Mouse (Mus musculus): ENCODE results near the gene Rora. TPM values are rescaled to one million over a fixed set of nuclear protein-coding genes. Genes with fewer than 3 reads are reported as not detected.

Gene Rora
- polyA plus RNA-seq, 1 experiment, result 4.7 TPM

DNA sequence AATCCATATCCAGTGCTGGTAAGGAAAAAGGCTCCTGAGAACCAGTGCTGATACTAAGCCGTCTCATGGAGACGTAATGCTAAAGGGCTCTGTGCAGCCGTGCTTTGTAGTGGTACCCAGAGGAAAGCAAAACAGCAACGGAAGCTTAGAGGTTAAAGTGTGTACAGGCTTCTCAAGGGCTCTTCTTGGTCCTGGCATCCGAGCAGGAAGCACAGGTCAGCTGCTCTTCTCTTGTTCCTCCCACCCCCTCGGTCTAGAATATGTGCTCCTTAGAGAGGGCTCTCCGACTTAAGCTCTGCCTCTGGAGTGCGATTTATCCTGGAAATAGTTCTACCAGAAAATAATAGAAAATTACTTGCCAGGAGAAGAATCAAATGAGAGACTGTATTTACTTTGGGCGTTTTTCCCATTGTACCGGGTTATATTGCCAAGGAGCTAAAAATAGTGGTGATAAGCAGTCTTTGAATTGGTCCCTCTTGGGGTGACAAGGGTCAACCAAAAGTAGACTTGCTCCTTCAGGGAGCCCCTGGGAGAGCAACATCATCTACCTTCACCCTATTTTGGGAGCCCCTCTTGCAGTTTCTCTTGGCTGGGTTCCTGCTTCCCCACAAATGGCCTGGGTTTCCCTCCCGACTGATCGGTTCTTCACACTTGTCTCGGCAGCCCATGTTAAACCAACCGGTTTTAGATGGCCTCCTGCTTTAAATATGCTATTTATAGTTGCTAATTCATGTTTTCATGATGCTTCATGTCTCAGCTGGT lies 57.5 kb downstream of the Rora start:
- DNase-seq, result no peak

DNA sequence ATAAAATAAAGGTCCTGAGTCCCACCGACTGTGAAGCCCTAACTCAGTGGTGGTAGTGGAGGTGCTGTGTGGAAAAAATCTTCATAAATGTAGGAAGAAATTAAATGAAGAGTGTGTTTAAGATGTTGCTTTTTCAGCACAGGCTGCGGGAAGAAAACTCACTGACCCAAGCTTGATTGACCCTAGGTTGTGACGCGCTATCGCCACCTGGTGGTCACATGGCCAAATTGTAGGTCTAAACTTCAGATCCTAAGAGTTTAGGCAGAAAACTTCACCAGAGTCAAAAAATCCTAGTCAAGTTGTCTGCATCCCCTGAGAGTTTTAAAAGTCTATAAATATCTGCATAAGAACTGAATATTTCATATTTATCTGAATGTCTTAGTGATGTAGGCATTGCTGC lies 63.4 kb downstream of the Rora start:
- H3K36me3 ChIP-seq (ENCODE audit: control insufficient read depth, insufficient read depth, low read length), result no peaks in the 10 kb centered on the region
- no peaks in the 10 kb centered on the region for H3K27me3 ChIP-seq (ENCODE audit: control insufficient read depth, insufficient read depth, low read length)
- peak; percentile 4 for DNase-seq
- WGBS, result 30% methylated on average over 5 of the region's 5 CpGs
- TF ChIP-seq CTCF (IDR thresholded peaks at IDR 0.05; ENCODE audit: borderline replicate concordance, control insufficient read depth, extremely low read depth, insufficient read depth, low read length, poor library complexity) (no peak), POLR2A (IDR thresholded peaks at IDR 0.05; ENCODE audit: control insufficient read depth, extremely low read depth, insufficient read depth, low read length, poor library complexity) (no peak)
- H3K4me1 ChIP-seq (replicated peaks; ENCODE audit: control insufficient read depth, insufficient read depth, low read length), result no peaks in the 10 kb centered on the region
- no peak overlapping the region for H3K4me3 ChIP-seq (ENCODE audit: control insufficient read depth, insufficient read depth, low read length)
- H3K27ac ChIP-seq (ENCODE audit: control insufficient read depth, insufficient read depth, low read length), result no peak overlapping the region

More for the DNA sequence above, 57.5 kb downstream of the Rora start:
- 78% methylated on average over 14 of the region's 14 CpGs for WGBS
- Histone ChIP-seq H3K4me1 (replicated peaks; ENCODE audit: control insufficient read depth, insufficient read depth, low read length) (no peaks in the 10 kb centered on the region), H3K36me3 (ENCODE audit: control insufficient read depth, insufficient read depth, low read length) (no peaks in the 10 kb centered on the region), H3K4me3 (ENCODE audit: control insufficient read depth, insufficient read depth, low read length) (no peak overlapping the region), H3K27me3 (ENCODE audit: control insufficient read depth, insufficient read depth, low read length) (no peaks in the 10 kb centered on the region), H3K27ac (ENCODE audit: control insufficient read depth, insufficient read depth, low read length) (no peak overlapping the region)
- TF ChIP-seq CTCF (IDR thresholded peaks at IDR 0.05; ENCODE audit: borderline replicate concordance, control insufficient read depth, extremely low read depth, insufficient read depth, low read length, poor library complexity) (no peak), POLR2A (IDR thresholded peaks at IDR 0.05; ENCODE audit: control insufficient read depth, extremely low read depth, insufficient read depth, low read length, poor library complexity) (no peak)

DNA sequence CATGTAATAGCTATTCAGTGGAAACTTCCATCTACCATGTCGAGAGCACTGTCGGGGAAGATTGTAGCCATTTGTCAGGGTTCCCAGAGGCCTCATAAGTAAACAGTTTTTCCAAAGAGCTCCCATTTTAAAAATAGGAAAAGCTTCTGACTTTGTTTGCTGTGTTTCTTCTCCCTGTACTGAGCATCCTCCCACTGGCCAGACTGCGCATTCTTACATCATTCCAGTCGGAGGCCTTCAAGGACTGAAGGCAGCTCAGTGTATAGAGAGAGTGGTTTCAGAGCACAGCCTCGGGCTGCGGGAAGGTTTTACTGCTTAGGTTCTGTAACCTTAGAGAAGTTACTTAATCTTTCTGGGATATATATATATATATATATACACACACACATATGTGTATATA lies 64.8 kb downstream of the Rora start:
- Histone ChIP-seq H3K36me3 (ENCODE audit: control insufficient read depth, insufficient read depth, low read length) (no peaks in the 10 kb centered on the region), H3K27me3 (ENCODE audit: control insufficient read depth, insufficient read depth, low read length) (no peaks in the 10 kb centered on the region), H3K4me3 (ENCODE audit: control insufficient read depth, insufficient read depth, low read length) (no peak overlapping the region), H3K4me1 (replicated peaks; ENCODE audit: control insufficient read depth, insufficient read depth, low read length) (no peaks in the 10 kb centered on the region), H3K27ac (ENCODE audit: control insufficient read depth, insufficient read depth, low read length) (no peak overlapping the region)
- DNase-seq, result no peak
- 95% methylated on average over 6 of the region's 6 CpGs for WGBS
- TF ChIP-seq CTCF (IDR thresholded peaks at IDR 0.05; ENCODE audit: borderline replicate concordance, control insufficient read depth, extremely low read depth, insufficient read depth, low read length, poor library complexity) (no peak), POLR2A (IDR thresholded peaks at IDR 0.05; ENCODE audit: control insufficient read depth, extremely low read depth, insufficient read depth, low read length, poor library complexity) (no peak)

DNA sequence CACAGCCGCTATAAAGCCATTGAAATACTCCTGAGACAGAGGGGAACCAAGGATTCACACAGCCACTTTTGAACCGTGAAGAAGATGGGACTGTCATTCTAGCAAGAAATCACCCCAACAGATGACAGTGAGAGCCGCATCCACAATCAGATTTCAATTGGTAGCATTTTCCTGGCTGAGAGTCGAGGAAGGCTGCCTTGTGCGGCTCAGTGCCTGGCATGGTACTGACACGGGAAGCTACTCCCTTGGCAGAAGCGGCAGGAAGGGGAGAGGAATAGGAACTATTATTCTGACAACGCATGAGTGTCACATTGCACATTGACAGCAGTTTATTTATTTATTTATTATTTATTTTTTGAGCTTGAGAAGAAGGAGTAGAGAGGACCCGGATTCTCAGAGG lies 65.7 kb downstream of the Rora start:
- no peak for DNase-seq
- WGBS, result 90% methylated on average over 9 of the region's 9 CpGs
- TF ChIP-seq CTCF (IDR thresholded peaks at IDR 0.05; ENCODE audit: borderline replicate concordance, control insufficient read depth, extremely low read depth, insufficient read depth, low read length, poor library complexity) (no peak), POLR2A (IDR thresholded peaks at IDR 0.05; ENCODE audit: control insufficient read depth, extremely low read depth, insufficient read depth, low read length, poor library complexity) (no peak)
- Histone ChIP-seq H3K27me3 (ENCODE audit: control insufficient read depth, insufficient read depth, low read length) (no peaks in the 10 kb centered on the region), H3K27ac (ENCODE audit: control insufficient read depth, insufficient read depth, low read length) (no peak overlapping the region), H3K4me1 (replicated peaks; ENCODE audit: control insufficient read depth, insufficient read depth, low read length) (no peaks in the 10 kb centered on the region), H3K36me3 (ENCODE audit: control insufficient read depth, insufficient read depth, low read length) (no peaks in the 10 kb centered on the region), H3K4me3 (ENCODE audit: control insufficient read depth, insufficient read depth, low read length) (no peak overlapping the region)

DNA sequence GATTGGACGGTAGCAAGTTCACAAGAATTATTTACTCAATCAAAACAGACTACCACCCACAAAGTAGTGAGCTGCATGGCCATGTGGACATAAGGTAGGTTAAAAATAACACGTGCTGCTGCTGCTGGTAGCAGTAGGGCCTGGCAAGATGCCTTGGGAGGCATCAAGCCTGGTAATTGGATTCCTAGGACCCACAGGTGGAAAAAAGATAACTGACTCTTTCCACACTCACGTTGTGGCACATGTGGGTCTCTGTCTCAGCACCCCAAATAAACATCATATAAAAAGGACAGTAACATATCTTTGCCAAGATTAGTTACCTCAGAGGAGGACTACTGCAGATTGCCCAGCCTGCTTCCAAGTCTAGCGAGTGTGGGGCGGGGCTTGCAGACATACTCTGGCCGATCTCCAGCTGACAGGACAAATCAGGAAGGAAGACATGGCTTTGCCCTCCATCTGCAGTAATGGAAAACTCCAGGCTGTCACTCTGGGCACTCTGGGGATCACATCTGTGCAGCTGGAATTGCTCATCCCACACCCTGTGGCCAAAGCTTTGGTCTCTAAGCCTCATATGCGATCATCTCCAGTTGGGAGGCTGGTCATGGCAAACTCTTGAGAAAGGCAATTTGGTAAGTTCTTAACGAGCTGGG lies 71.2 kb downstream of the Rora start:
- Histone ChIP-seq H3K27ac (ENCODE audit: control insufficient read depth, insufficient read depth, low read length) (no peak overlapping the region), H3K4me3 (ENCODE audit: control insufficient read depth, insufficient read depth, low read length) (no peak overlapping the region), H3K36me3 (ENCODE audit: control insufficient read depth, insufficient read depth, low read length) (no peaks in the 10 kb centered on the region), H3K27me3 (ENCODE audit: control insufficient read depth, insufficient read depth, low read length) (no peaks in the 10 kb centered on the region), H3K4me1 (replicated peaks; ENCODE audit: control insufficient read depth, insufficient read depth, low read length) (no peaks in the 10 kb centered on the region)
- WGBS, result 86% methylated on average over 8 of the region's 8 CpGs
- no peak for DNase-seq
- no peak for TF ChIP-seq CTCF (IDR thresholded peaks at IDR 0.05; ENCODE audit: borderline replicate concordance, control insufficient read depth, extremely low read depth, insufficient read depth, low read length, poor library complexity)
- no peak for TF ChIP-seq POLR2A (IDR thresholded peaks at IDR 0.05; ENCODE audit: control insufficient read depth, extremely low read depth, insufficient read depth, low read length, poor library complexity)

DNA sequence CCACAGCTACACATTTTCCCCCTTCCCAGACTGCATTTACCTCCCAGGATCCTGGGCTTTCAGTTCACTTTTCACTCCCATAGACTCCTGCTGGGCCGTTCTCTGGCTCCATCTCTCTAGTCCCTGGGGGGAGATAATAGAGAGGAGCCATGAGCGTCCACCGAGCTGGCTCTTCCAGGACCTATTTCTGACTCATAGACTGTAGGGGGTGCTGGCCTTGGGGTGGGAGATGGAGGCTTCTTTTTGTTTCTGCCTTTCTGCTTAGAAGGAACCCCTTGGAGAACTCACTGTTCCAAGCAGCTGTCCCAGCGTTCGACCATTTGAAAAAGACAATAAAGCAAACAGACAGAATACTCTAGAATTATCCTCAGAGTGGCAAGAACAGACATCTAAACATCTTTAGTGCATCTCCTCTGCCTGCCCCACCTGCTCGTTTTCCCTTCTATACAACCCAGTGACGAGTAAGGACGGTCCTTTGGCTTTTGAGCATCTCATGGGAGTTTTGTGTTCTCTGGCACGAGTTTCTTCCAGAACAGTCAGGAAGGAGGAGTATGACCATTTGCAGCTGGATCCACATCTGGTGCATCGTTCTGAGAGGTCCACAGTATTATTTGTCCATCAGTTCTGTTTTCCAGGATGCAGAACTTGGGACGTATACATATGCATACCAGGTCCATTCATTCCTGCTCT lies 73.7 kb downstream of the Rora start:
- no peaks in the 10 kb centered on the region for H3K36me3 ChIP-seq (ENCODE audit: control insufficient read depth, insufficient read depth, low read length)
- H3K27ac ChIP-seq (ENCODE audit: control insufficient read depth, insufficient read depth, low read length), result no peak overlapping the region
- no peaks in the 10 kb centered on the region for H3K27me3 ChIP-seq (ENCODE audit: control insufficient read depth, insufficient read depth, low read length)
- no peaks in the 10 kb centered on the region for H3K4me1 ChIP-seq (replicated peaks; ENCODE audit: control insufficient read depth, insufficient read depth, low read length)
- TF ChIP-seq POLR2A (IDR thresholded peaks at IDR 0.05; ENCODE audit: control insufficient read depth, extremely low read depth, insufficient read depth, low read length, poor library complexity) (no peak), CTCF (IDR thresholded peaks at IDR 0.05; ENCODE audit: borderline replicate concordance, control insufficient read depth, extremely low read depth, insufficient read depth, low read length, poor library complexity) (no peak)
- DNase-seq, result no peak
- no peak overlapping the region for H3K4me3 ChIP-seq (ENCODE audit: control insufficient read depth, insufficient read depth, low read length)
- 90% methylated on average over 11 of the region's 11 CpGs for WGBS

All from thymus, adult 2 months (tissue).